Mouse (Mus musculus) embryonic fibroblast, embryonic 13.5 days (primary cell): ENCODE data around the gene B4gat1.

Experiments used
- CTCF ChIP-seq: IDR thresholded peaks from 2 replicates; pipeline ENCODE4 v1.5.1; 2011; ENCODE audit warnings: mild to moderate bottlenecking, control low read depth, low read length, moderate library complexity, borderline replicate concordance; ENCODE audit not compliant: insufficient read depth
- POLR2A ChIP-seq: IDR thresholded peaks from 2 replicates; pipeline ENCODE4 v1.6.1; 2011; ENCODE audit warnings: low read depth, mild to moderate bottlenecking, control low read depth, low read length, moderate library complexity

DNA sequence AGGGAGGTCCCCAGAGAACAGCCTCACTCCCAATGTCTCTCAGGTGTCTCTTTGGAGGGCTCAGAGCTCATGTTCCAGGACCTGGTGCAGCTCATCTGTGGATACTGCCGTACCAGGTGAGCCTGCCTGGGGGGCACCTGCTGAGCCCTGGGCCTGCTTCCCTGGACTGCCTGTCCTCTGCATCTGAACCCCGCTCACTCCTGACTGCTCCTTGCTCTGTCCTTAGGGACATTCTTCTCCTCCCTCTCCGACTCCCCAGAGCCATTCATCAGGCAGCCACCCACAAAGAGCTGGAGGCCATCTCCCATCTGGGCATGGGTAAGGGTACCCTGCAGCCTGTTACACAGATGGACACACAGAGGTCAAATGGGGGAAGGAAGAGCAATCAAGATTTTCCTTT, 12.9 kb downstream of the B4gat1 start:
- TF ChIP-seq CTCF (no peak), POLR2A (peak; percentile 42; the same call in 1 of the 2 replicates)
